Mouse (Mus musculus) ovary, postnatal 10 days (tissue): ENCODE measurements around the gene Gbp5.
A peak's percentile ranks its signal among the peaks of the same experiment; 100 is the strongest.
"Not testable (repeated sequence)": the region's sequence is repeated elsewhere in the genome, so short reads cannot be mapped to it uniquely, and the experiment has no call there.

Source experiments
- DNase-seq: peaks from one replicate; pipeline ENCODE4 v3.0.0; 2022; ENCODE audit warnings: low spot score

Gene Gbp5

GRCm38 (mm10) chr3:142542776-142543175 is 49.0 kb downstream of the Gbp5 start:
- DNase-seq: not testable (repeated sequence)

- DNase-seq: no peak
These were observed 52.9 kb downstream of the Gbp5 start for GRCm38 (mm10) chr3:142546690-142547089.

GRCm38 (mm10) chr3:142550052-142550676 is 56.4 kb downstream of the Gbp5 start:
- no peak for DNase-seq

- no peak for DNase-seq
These were observed 60.8 kb downstream of the Gbp5 start for GRCm38 (mm10) chr3:142554601-142555000.

GRCm38 (mm10) chr3:142555623-142556022 is 61.8 kb downstream of the Gbp5 start:
- DNase-seq: no peak

GRCm38 (mm10) chr3:142559632-142560228 is 66.0 kb downstream of the Gbp5 start, which contains the start of gene Gbp3:
Gene Gbp3 (plus strand): TSS chr3:142560026.
- DNase-seq: no peak

- DNase-seq: peak; percentile 78
These were observed 66.6 kb downstream of the Gbp5 start for GRCm38 (mm10) chr3:142560296-142560948.

GRCm38 (mm10) chr3:142561045-142561646 is 67.4 kb downstream of the Gbp5 start:
- DNase-seq: no peak

- no peak for DNase-seq
These were observed 67.9 kb downstream of the Gbp5 start for GRCm38 (mm10) chr3:142561666-142562065.

- DNase-seq: not testable (repeated sequence)
These were observed 73.7 kb downstream of the Gbp5 start for GRCm38 (mm10) chr3:142567490-142567889.

- DNase-seq: no peak
These were observed 77.0 kb downstream of the Gbp5 start for GRCm38 (mm10) chr3:142570738-142571137.
